23 mouse cellular contexts compared by ENCODE assay signal in genomic region chr10:71041874-71042273, GRCm38 (mm10).
DNase-seq lines count a peak whose midpoint lies in the region; ATAC-seq and TF ChIP-seq lines count a peak whose summit lies in the region.
"Had no signal": no experiment of that assay in that cellular context is flagged by ENCODE, and none has a peak within 500 bp of the region (broad histone marks: within the 10 kb centered on the region; RNA-seq: fewer than 3 reads in every experiment).

No protein-coding gene starts in this region.

- no peak overlapping the region for H3K4me3 ChIP-seq in midbrain, embryonic 13.5 days (replicated peaks)
- no peak overlapping the region for H3K4me3 ChIP-seq in midbrain, embryonic 10.5 days
- no peak overlapping the region for H3K4me3 ChIP-seq in forebrain, postnatal 0 days (ENCODE audit: low read depth, low read length)
- H3K4me3 ChIP-seq: embryonic facial prominence, embryonic 12.5 days; heart, embryonic 10.5 days; limb, embryonic 12.5 days had no signal

- H3K9ac ChIP-seq in midbrain, embryonic 13.5 days (replicated peaks): no peak overlapping the region
- no peak overlapping the region for H3K9ac ChIP-seq in forebrain, postnatal 0 days
- H3K9ac ChIP-seq: embryonic facial prominence, embryonic 12.5 days; limb, embryonic 12.5 days; liver, postnatal 0 days had no signal

- H3K9me3 ChIP-seq in midbrain, embryonic 13.5 days: no peaks in the 10 kb centered on the region
- no peaks in the 10 kb centered on the region for H3K9me3 ChIP-seq in midbrain, embryonic 10.5 days (replicated peaks)
- H3K9me3 ChIP-seq in forebrain, postnatal 0 days (ENCODE audit: low read length): no peaks in the 10 kb centered on the region
- H3K9me3 ChIP-seq: embryonic facial prominence, embryonic 12.5 days; heart, embryonic 10.5 days; limb, embryonic 12.5 days had no signal

- no peak for DNase-seq in frontal cortex, postnatal 14 days (ENCODE audit: low spot score in 2 of 2)
- DNase-seq in midbrain, embryonic 10.5 days (ENCODE audit: low spot score): no peak
- peak; percentile 57 for DNase-seq in forebrain, postnatal 0 days
- no peak for DNase-seq in right cerebral cortex, adult 2 months (ENCODE audit: low spot score in 2 of 2)
- DNase-seq: adrenal gland, adult 2 months; cerebellum, adult 18-20 months; cerebellum, postnatal 25 days; kidney, adult 9 months; kidney, postnatal 14 days; layer of hippocampus, postnatal 36 days; liver, postnatal 0 days; thymus, adult 2 months had no signal

- H3K4me2 ChIP-seq in midbrain, embryonic 13.5 days (replicated peaks): no peak overlapping the region
- H3K4me2 ChIP-seq in forebrain, postnatal 0 days (ENCODE audit: low read depth): no peak overlapping the region
- H3K4me2 ChIP-seq: embryonic facial prominence, embryonic 12.5 days; limb, embryonic 12.5 days; liver, embryonic 11.5 days had no signal

- no peak overlapping the region for H3K27ac ChIP-seq in midbrain, embryonic 13.5 days
- H3K27ac ChIP-seq in midbrain, embryonic 10.5 days (replicated peaks): no peak overlapping the region
- 0 out of 2 replicates have a peak overlapping the region, but pooled peaks have one; percentile 5 for H3K27ac ChIP-seq in forebrain, postnatal 0 days (ENCODE audit: low read depth, low read length)
- H3K27ac ChIP-seq: embryonic facial prominence, embryonic 12.5 days; heart, embryonic 10.5 days; limb, embryonic 12.5 days; macrophage had no signal

- H3K27me3 ChIP-seq in midbrain, embryonic 13.5 days: no peaks in the 10 kb centered on the region
- H3K27me3 ChIP-seq in midbrain, embryonic 10.5 days (ENCODE audit: low read depth, poor library complexity, severe bottlenecking): no peaks in the 10 kb centered on the region
- no peaks in the 10 kb centered on the region for H3K27me3 ChIP-seq in forebrain, postnatal 0 days (ENCODE audit: insufficient read depth, low read length)
- H3K27me3 ChIP-seq: embryonic facial prominence, embryonic 12.5 days; limb, embryonic 12.5 days; Patski had no signal

- no peak for TF ChIP-seq CTCF in forebrain, postnatal 0 days (IDR thresholded peaks at IDR 0.05; ENCODE audit: low read depth)

- WGBS in midbrain, embryonic 13.5 days: 56% methylated on average over 4 of the region's 4 CpGs
- whole genome bisulfite sequencing in midbrain, embryonic 10.5 days: 80% methylated on average over 4 of the region's 4 CpGs
- WGBS in forebrain, postnatal 0 days: 38% methylated on average over 4 of the region's 4 CpGs

- peak; percentile 59 for ATAC-seq in frontal cortex, adult (ENCODE audit: low TSS enrichment)
- peak; percentile 65; the same call in 1 of the 2 replicates for ATAC-seq in midbrain, embryonic 13.5 days
- ATAC-seq in forebrain, postnatal 0 days: peak; percentile 79
- no peak for ATAC-seq in monocyte, adult 5-6 weeks (replicated peaks; ENCODE audit: insufficient number of reproducible peaks, low FRiP score, low TSS enrichment, poor library complexity, severe bottlenecking)
- ATAC-seq: intestine, embryonic 16.5 days; liver, postnatal 0 days; lung, postnatal 0 days; Patski had no signal

- no peaks in the 10 kb centered on the region for H3K36me3 ChIP-seq in midbrain, embryonic 13.5 days
- H3K36me3 ChIP-seq in midbrain, embryonic 10.5 days: no peaks in the 10 kb centered on the region
- H3K36me3 ChIP-seq in forebrain, postnatal 0 days (ENCODE audit: insufficient read depth): no peaks in the 10 kb centered on the region
- H3K36me3 ChIP-seq: embryonic facial prominence, embryonic 12.5 days; heart, embryonic 10.5 days had no signal

- H3K4me1 ChIP-seq in midbrain, embryonic 13.5 days (replicated peaks): 0 out of 2 replicates have a peak, but pooled peaks cover 5% of the 10 kb centered on the region
- H3K4me1 ChIP-seq in midbrain, embryonic 10.5 days: no peaks in the 10 kb centered on the region
- H3K4me1 ChIP-seq in forebrain, postnatal 0 days (ENCODE audit: insufficient read depth): no peaks in the 10 kb centered on the region
- H3K4me1 ChIP-seq: embryonic facial prominence, embryonic 12.5 days; heart, embryonic 10.5 days had no signal
